Mouse (Mus musculus) olfactory bulb, adult 2 months (tissue): ENCODE data around the gene Ascl2.

Source experiments
- CTCF ChIP-seq: fragments of 200-500 bp; IDR thresholded peaks from 2 replicates; pipeline ENCODE4 v1.5.1; 2012; ENCODE audit warnings: low read depth, mild to moderate bottlenecking, low read length, moderate library complexity; ENCODE audit not compliant: insufficient read depth
- POLR2A ChIP-seq: fragments of 200-500 bp; IDR thresholded peaks from 2 replicates; pipeline ENCODE4 v1.6.1; 2012; ENCODE audit warnings: mild to moderate bottlenecking, low read depth, low read length, moderate library complexity; ENCODE audit not compliant: insufficient read depth

GRCm38 (mm10) chr7:143011226-143011625 is 42.2 kb upstream of the Ascl2 start:
- no peak for TF ChIP-seq POLR2A
- TF ChIP-seq CTCF, result no peak
